Mouse (Mus musculus) liver, embryonic 14.5 days (tissue): ENCODE data around the gene Casp12. TPM values are rescaled to one million over a fixed set of nuclear protein-coding genes. Genes with fewer than 3 reads are reported as not detected.

Experiments
- ATAC-seq: fragments of 200-750 bp; cut with Nextera tagmentation; 2 replicates; pipeline ENCODE4 v1.8.0; 2017; ENCODE audit warnings: moderate number of reproducible peaks, mild to moderate bottlenecking, moderate library complexity; ENCODE audit not compliant: insufficient read depth
- DNase-seq, 3 experiments: peaks; one replicate each; pipeline ENCODE4 v3.0.0-alpha.2; 2012 to 2013; ENCODE audit warnings: low read depth in 3 of 3, low spot score in 3 of 3
- H3K27ac ChIP-seq: fragments of 300-500 bp; sonication (generic); 2 replicates; pipeline ENCODE4 v1.5.1; 2014; ENCODE audit warnings: moderate library complexity, mild to moderate bottlenecking, control low read depth, inconsistent platforms
- H3K27me3 ChIP-seq: fragments of 300-500 bp; sonication (generic); 2 replicates; pipeline ENCODE4 v1.6.1; 2014; ENCODE audit warnings: mild to moderate bottlenecking, low read length, moderate library complexity; ENCODE audit not compliant: control insufficient read depth, insufficient read depth
- H3K36me3 ChIP-seq: fragments of 300-500 bp; sonication (generic); replicated peaks from 2 replicates; pipeline ENCODE4 v1.6.1; 2014; ENCODE audit warnings: low read depth; ENCODE audit not compliant: control insufficient read depth, insufficient read depth
- H3K4me1 ChIP-seq, 2 experiments: fragments of 200-500 bp in 1 of 2; fragments of 300-500 bp in 1 of 2; sonication (generic) in 1 of 2; replicated peaks; 2 replicates each; pipeline ENCODE4 v1.6.1; 2012 to 2014; ENCODE audit warnings: antibody characterized with exemption in 1 of 2, inconsistent platforms in 1 of 2, low read length in 1 of 2; ENCODE audit not compliant: control insufficient read depth in 2 of 2, insufficient read depth in 2 of 2
- H3K4me2 ChIP-seq: fragments of 300-500 bp; sonication (generic); 2 replicates; pipeline ENCODE4 v1.6.1; 2014; ENCODE audit warnings: low read depth, mild to moderate bottlenecking, control low read depth, moderate library complexity
- H3K4me3 ChIP-seq, 2 experiments: fragments of 200-500 bp in 1 of 2; fragments of 300-500 bp in 1 of 2; sonication (generic) in 1 of 2; 2 replicates each; pipeline ENCODE4 v1.5.1; 2012 to 2014; ENCODE audit warnings: low read depth in 2 of 2, low read length in 2 of 2, mild to moderate bottlenecking in 2 of 2, control low read depth in 1 of 2, inconsistent platforms in 1 of 2, moderate library complexity in 1 of 2; ENCODE audit not compliant: insufficient read depth in 1 of 2
- H3K9ac ChIP-seq: fragments of 300-500 bp; sonication (generic); replicated peaks from 2 replicates; pipeline ENCODE4 v1.6.1; 2014; ENCODE audit warnings: mild to moderate bottlenecking, control low read depth, moderate library complexity
- H3K9me3 ChIP-seq: fragments of 300-500 bp; sonication (generic); 2 replicates; pipeline ENCODE4 v1.6.1; 2016; ENCODE audit warnings: low read length, mixed read lengths; ENCODE audit not compliant: control insufficient read depth
- CTCF ChIP-seq: IDR thresholded peaks from 2 replicates; pipeline ENCODE4 v1.5.1; 2016; ENCODE audit warnings: antibody characterized with exemption, low read depth, control low read depth
- EP300 ChIP-seq: IDR thresholded peaks from 2 replicates; pipeline ENCODE4 v1.6.1; 2016; ENCODE audit warnings: antibody characterized with exemption, low read depth
- WGBS: fragments of 180-500 bp; shearing (Covaris S2); extraction: QIAGEN DNeasy Blood & Tissue Kit; methylation state at CpG from one replicate; pipeline ENCODE4 v1.1.7; 2014; ENCODE audit not compliant: insufficient replicate concordance; 5-methylcytosine and 5-hydroxymethylcytosine counted together
- polyA plus RNA-seq, 2 experiments: library from polyadenylated mRNA; depleted of rRNA in 1 of 2; stranded (reverse) in 1 of 2; unstranded in 1 of 2; fragments of >200 nt; fragmentation: Nextera tagmentation in 1 of 2; extraction: Ambion mirVana in 1 of 2; gene quantifications; 2 replicates each; pipeline versions ENCODE4 v1.2.1 to v1.2.3; 2012 to 2014

The Casp12 gene
- polyA plus RNA-seq, 2 experiments: 0.10 to 0.32 TPM

DNA sequence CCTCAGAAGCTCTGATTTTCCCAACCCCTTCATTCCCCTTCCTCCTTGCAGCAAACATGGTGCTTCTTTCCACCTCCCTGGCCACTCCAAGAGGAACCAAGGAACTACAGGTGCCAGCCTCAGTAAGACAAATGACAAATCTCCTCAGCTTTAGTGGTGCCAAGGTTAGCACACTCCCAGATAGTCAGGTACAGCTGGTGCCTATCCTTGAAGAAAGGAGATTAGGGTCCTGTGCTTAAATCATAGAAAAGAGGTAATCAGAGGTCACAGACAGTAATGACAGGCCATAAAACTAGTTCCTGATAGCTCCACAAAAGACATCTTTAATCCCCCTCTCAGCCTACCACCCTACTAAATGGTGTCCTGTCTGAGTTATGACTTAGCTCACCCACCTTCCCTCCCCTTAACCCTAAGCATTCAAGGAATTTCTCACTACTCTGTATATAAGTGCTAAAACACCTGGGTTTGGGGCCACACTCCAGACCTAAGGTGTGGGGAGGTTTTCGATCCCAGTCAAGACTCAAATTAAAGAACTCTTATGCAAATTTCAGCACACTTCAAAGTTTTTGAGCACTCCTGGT is 65.8 kb downstream of the Casp12 start:
- no peaks in the 10 kb centered on the region for H3K27me3 ChIP-seq
- H3K36me3 ChIP-seq: no peaks in the 10 kb centered on the region
- no peak overlapping the region for H3K4me2 ChIP-seq
- 62% methylated on average over 1 of the region's 1 CpGs for WGBS
- ATAC-seq: no peak
- H3K9me3 ChIP-seq: no peaks in the 10 kb centered on the region
- no peak overlapping the region for H3K4me3 ChIP-seq
- no peak for TF ChIP-seq CTCF
- no peak for TF ChIP-seq EP300
- no peak overlapping the region for H3K9ac ChIP-seq
- no peaks in the 10 kb centered on the region for H3K4me1 ChIP-seq
- DNase-seq: no peak
- no peak overlapping the region for H3K27ac ChIP-seq

DNA sequence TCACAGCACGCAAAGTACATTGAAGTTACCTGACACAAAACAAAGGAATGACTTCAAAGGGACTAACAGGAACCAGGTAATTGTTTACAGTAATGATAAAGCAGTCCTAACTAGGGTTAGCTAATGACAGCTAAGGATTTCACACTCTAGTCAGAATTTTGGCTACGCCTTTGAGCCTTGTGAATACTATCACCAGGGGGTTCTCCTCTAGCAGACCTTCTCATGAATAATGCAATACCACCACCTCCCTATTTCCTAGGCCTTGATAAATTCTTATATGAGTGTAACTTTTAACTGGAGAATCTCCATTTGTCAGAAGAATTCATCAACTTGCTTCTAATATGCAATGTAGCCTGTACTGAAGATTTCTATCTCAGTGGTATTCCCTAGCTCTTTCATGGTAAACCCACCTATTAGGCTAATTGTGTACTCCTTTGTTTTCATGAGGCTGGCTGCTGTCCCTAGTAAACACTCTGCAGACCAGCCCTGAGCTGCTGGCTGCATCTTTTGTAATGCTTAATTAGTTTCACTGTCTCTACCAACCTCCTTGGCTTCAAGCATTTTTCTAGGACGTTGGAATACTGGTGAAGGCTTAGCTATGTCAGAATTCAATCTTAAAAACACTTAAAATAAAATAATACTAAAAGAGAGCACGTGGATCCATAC is 67.3 kb downstream of the Casp12 start:
- TF ChIP-seq EP300: no peak
- no peak for TF ChIP-seq CTCF
- WGBS: 39% methylated on average over 4 of the region's 4 CpGs
- ATAC-seq: no peak

DNA sequence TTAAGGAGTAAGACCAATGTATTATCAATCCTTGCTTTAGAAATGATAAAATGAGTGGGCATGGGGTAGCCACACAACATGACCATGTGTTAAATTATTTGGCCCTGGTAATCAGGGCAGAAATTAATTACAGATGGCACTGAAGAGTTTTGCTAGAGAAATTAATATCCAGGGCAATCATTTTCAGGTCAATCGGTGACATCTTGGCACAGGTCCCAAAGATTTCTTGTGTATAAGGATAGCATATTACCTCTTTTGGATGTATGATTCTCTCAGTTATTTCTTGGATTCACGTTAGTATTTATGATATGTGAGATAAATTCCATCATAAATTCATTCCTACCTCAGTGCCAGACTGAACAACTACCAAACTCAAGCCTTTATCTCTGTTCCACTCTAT is 72.6 kb downstream of the Casp12 start:
- Histone ChIP-seq H3K4me1 (no peaks in the 10 kb centered on the region), H3K36me3 (no peaks in the 10 kb centered on the region), H3K27ac (no peak overlapping the region), H3K4me3 (no peak overlapping the region), H3K9me3 (no peaks in the 10 kb centered on the region), H3K4me2 (no peak overlapping the region), H3K9ac (no peak overlapping the region), H3K27me3 (no peaks in the 10 kb centered on the region)
- ATAC-seq (no peak), DNase-seq (no peak)
- WGBS: 44% methylated on average over 2 of the region's 2 CpGs
- TF ChIP-seq CTCF (no peak), EP300 (no peak)

More for the DNA sequence above, 67.3 kb downstream of the Casp12 start:
- DNase-seq: no peak
- H3K36me3 ChIP-seq: no peaks in the 10 kb centered on the region
- no peak overlapping the region for H3K4me3 ChIP-seq
- no peaks in the 10 kb centered on the region for H3K9me3 ChIP-seq
- H3K27me3 ChIP-seq: no peaks in the 10 kb centered on the region
- H3K4me2 ChIP-seq: no peak overlapping the region
- H3K4me1 ChIP-seq: no peaks in the 10 kb centered on the region
- no peak overlapping the region for H3K9ac ChIP-seq
- H3K27ac ChIP-seq: no peak overlapping the region

Other genes with a start within 250 kb of the Casp12 start
- gene Casp1, start 46.9 kb upstream of the Casp12 start, polyA plus RNA-seq (2012; rRNA removed): 0.48 and 2.1 TPM in 2 replicates
- gene Casp1, start 46.9 kb upstream of the Casp12 start, polyA plus RNA-seq (2014; fragmentation: Nextera tagmentation; extraction: Ambion mirVana): 2.8 and 3.9 TPM in 2 replicates
- gene Casp4, start 36.6 kb upstream of the Casp12 start, polyA plus RNA-seq (2012; rRNA removed): 0.40 and 0.70 TPM in 2 replicates
- gene Casp4, start 36.6 kb upstream of the Casp12 start, polyA plus RNA-seq (2014; fragmentation: Nextera tagmentation; extraction: Ambion mirVana): 0.76 and 0.81 TPM in 2 replicates